Mouse (Mus musculus) adrenal gland, adult (tissue): ENCODE results near the gene Apoa2.

Experiments used
- DNase-seq, 2 experiments: peaks; one replicate each; pipeline ENCODE4 v3.0.0; 2022 to 2023; ENCODE audit warnings: low spot score in 1 of 2; ENCODE audit not compliant: inconsistent age in 2 of 2

Gene Apoa2

GRCm38 (mm10) chr1:171224857-171225256 is at the start of gene Apoa2:
TSS of gene Apoa2 (plus strand) at chr1:171225054.
- no peak for DNase-seq

- DNase-seq, result peak in 1 of 2 experiments; percentile 45
Measured at GRCm38 (mm10) chr1:171179487-171180171, 45.2 kb upstream of the Apoa2 start.

- no peak for DNase-seq
Measured at GRCm38 (mm10) chr1:171183025-171183424, 41.8 kb upstream of the Apoa2 start.

GRCm38 (mm10) chr1:171183620-171184019 is 41.2 kb upstream of the Apoa2 start:
- DNase-seq, result peak; percentile 44 to 64

GRCm38 (mm10) chr1:171184314-171184713 is 40.5 kb upstream of the Apoa2 start:
- peak; percentile 45 to 79 for DNase-seq

DNA sequence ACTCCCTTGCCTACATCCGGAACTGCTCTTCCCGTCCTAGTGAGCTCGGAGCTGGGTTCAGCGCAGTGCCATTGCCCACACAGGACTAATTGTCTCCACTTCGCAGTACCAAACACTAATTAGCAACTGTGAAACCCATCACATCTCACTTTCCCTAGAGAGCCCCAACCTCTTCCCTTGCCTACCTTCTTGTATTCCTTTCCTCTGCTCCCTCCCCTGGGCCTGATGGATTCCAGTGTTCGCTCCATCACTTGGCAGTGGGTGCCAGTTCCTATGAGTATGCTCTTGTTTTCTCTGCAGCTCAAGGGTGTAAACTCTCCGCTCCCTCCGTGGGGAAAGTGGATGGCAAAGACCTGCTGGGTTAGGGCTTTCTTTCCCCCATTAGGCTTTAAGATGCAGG is 39.2 kb upstream of the Apoa2 start:
- no peak for DNase-seq

DNA sequence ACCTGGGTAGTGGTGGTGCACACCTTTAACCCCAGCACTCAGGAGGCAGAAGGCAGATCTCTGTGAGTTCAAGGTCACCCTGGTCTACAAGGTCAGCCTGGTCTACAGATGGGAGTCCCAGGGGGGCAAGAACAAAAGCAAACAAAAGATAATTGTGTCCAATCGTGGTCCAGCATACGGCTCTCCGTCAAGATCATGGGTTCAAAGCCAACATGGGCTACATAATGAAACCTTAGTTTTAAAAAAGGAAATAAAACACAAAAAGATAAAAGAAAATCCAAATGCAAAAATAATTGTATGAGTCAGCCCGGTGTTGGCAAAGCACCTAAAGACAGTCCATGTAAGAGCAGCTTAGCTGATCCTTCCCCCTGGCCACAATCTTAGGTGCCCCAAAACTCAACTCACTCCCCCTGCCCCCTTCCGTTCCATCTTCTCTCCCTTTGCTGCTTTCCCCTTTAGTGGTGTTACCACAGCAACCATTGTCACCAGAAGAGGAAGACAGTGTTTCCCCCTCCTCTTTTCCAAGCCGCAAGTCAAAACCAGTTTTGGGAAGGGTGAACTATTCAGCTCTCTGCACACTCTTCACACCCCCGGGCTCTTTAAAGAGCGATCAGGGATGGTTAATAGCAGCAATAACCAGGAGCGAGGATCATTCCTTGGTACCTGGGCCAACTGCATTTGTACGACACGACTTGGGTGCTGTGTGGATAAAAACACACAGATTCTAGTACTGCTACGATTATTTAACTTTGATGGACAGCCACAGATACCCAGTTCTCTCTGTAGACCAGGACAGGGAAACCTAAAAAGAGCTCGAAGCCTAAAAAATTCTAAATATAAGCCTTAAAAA is 36.8 kb upstream of the Apoa2 start:
- peak; percentile 22 to 60 for DNase-seq

DNA sequence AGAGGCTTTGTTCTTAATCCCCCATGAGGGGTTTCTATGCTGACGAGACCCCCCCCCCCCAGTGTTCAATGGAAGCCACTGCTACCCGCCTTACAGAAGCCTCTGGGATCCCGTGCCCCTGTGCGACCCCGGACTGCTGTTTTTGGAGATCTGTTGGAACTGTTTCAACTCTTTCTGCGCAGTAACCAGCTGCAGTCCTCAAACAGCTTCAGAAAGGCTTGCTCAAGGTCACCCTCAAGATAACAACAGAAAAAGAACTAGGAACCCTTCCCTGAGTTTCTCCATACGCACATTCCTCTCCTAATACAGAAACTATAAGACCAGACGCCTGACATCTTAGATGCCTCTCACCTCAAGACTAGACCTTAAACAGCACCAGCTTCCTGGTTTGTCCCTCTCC is 35.8 kb upstream of the Apoa2 start:
- DNase-seq, result peak in 1 of 2 experiments; percentile 43

DNA sequence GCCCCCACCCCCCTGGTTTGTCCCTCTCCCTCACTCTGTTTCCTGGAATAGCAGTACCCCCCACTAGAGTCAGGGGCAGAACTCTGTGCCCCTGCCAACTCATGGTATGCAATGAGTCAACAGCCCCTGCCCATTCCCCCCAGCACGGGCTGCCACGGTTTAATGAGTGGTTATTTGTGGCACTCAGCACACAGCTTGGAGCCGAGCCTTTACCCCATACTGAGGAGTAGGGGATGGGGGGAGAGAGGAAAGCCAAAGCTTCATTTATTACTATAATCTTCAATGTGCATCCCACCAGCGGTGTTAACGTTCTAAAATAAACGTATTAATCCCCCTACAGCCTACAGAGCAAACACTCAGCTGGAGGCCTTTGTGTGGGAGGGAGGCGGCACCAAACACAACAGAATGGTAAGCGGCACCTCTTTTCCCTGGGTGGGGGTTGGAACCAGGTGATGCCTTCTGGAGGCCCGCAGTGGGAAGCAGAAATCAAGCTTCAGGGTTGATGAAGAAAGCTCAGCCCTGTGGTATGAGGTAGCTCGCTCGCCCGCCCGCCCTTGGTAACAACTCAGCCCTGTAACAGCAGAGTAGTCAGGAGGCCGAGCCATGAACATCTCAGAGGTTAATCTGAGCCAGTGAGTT is 35.3 kb upstream of the Apoa2 start:
- DNase-seq, result peak; percentile 38 to 77

DNA sequence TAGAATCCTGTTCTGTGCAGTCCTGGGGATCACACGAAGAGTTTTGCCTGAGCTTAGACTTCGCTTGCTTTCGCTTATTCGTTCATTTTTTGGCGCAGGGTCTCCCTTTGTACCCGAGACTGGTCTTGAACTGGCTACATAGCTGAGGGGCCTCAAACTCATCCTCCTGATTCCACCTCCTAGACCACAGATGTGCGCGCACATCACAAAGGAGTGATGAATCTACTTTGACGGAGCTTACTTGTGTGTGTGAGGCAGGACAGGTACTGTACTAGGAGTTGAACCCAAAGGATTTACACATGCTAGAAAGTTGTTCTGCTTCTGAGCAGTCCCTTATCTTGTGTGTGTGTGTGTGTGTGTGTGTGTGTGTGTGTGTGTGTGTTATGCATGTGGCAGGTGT is 34.0 kb upstream of the Apoa2 start:
- no peak for DNase-seq

GRCm38 (mm10) chr1:171192283-171192682 is 32.6 kb upstream of the Apoa2 start:
- DNase-seq, result peak; percentile 33 to 73

DNA sequence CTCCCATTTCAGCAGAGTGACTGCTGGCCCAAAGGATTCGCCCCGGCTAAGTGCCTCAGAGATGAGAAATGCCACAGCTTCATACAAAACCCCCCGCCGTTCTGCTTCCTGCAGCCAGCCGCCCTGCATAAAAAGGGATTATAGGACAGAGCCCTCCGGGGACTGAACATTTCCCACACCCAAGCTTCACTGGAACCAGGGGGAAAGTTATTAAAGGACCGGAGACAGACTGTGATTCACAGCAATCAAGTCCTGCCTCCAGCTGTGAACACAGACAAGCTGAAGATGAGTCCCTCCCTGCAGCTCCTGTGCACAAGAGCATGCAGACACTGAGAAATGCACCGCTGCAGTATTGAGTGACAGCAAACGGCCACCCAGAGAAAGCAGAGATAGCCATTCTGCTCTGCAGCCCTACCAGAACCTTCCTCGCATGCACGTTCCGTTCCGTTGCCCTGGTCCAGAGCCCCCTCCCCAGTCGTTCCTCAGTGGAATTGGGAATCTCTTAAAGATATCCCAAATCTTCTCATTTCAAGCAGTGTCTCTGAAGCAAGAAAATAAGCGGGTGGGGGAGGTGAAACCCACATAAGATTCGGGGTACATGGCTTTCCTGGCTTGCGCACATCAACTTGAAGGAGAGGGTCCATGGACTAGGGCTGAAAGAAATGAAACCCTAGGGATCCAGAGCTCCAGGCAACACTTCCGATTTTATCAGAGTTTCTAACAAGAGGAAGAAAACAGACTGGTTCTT is 31.6 kb upstream of the Apoa2 start:
- DNase-seq, result peak; percentile 27 to 72

DNA sequence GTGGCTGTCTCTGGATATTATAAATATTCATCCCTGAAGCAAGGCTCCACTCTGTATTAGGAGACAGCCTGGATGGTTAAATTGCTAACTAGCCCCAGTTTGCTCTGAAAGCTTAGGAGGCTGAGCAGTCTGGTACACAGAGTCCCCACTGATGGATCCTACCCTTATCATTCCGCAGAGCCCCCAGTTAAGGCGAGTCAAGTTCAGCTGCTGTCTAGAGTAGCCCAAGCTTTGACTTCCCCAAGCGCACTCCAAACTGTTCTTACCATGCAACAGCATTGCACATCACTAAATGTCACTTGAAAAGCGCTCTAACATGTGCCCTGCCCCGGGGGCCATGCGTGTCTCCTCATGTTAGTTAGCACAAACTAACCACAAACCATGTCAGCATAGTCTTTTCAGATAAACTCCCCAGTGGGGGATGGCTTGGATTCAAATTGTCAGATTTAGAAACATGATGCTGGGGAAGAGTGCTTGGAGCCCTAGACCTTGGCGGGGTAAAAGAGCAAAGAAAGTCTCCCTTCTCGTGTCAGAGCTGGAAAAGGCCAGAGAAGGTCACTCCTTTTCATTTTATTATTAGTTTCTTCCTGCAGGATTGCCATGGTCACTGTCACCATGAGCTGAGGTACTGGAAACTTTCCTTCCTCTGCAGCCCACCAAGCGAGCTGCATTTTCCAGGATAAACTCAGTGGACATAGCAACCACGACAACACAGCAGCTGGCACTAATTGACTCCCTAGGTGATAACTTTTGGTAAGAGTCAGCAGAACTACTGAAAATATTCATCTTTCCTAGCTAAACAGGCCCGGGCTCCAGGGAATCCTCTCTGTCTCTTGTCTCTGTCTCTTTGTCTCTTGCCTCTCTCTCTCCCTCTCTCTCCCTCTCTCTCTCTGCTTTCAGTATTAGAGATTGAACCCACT is 30.7 kb upstream of the Apoa2 start:
- peak in 1 of 2 experiments; percentile 68 for DNase-seq

GRCm38 (mm10) chr1:171195046-171195822 is 29.6 kb upstream of the Apoa2 start:
- peak; percentile 18 to 67 for DNase-seq

GRCm38 (mm10) chr1:171195887-171196397 is 28.9 kb upstream of the Apoa2 start, which contains the start of gene Pcp4l1:
TSS of gene Pcp4l1 (minus strand) at chr1:171196268.
- DNase-seq, result peak; percentile 76 to 89

- DNase-seq, result no peak
Measured at GRCm38 (mm10) chr1:171199532-171199931, 25.3 kb upstream of the Apoa2 start.

DNA sequence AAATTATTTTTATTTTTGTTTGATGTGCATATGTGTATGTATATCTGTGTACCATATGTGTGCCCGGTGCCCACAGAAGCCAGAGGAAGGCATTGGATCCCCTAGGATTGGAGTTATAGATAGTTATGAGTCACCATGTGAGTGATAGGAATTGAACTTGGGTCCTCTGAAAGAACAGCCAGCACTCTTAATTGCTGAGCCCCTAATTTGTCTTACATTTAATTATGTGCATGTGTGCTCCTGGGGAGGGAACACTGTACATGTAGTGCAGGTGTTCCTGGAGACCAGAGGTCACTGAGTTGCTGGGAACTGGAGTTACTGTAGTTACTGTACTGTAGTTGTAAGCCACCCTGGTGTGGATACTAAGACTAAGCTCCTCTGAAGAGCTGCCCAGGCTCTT is 24.1 kb upstream of the Apoa2 start:
- no peak for DNase-seq

DNA sequence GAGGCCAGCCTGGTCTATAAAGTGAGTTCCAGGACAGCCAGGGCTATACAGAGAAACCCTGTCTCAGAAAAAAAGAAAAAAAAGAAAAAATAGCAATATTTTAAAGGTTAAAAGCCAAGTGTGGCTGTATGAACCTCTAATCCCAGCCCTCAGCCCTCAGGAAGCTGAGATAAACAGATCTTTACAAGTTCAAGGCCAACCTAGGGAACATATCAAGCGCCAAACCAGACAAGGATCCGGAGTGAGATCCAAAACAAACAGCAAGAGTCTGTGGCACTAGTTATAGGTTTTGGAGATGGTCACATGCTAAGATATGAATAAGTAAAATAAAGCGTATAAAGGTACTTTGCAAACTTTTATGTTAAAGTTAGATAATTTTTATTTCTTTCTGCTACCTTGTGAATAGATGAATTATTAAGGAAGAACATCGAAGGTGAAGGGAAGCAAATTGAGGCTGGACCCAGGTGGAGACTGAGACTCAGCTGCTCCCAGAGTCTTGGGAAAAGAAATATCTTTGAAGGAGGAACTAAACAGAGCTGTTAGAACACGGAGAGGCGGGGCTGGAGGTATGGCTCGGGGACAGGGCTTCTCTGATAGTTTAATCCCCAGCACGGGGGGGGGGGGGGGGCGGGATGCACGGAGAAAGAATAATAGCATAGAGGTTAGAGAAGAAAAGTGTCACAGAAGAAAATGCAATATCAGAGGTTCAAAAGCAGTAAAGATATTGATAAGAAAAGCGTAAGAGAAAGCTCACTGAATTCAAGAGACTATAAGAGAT is 21.2 kb upstream of the Apoa2 start:
- DNase-seq, result no peak
